Mouse (Mus musculus) thymus, adult 2 months (tissue): ENCODE data around the gene Des. TPM values are rescaled to one million over a fixed set of nuclear protein-coding genes. Genes with fewer than 3 reads are reported as not detected.

Experiments
- DNase-seq: peaks from one replicate; pipeline ENCODE4 v3.0.0; 2021
- H3K27ac ChIP-seq: fragments of 200-500 bp; 2 replicates; pipeline ENCODE4 v1.5.1; 2012; ENCODE audit warnings: low read length, control low read depth; ENCODE audit not compliant: control insufficient read depth, insufficient read depth
- H3K27me3 ChIP-seq: fragments of 200-500 bp; 2 replicates; pipeline ENCODE4 v1.6.1; 2012; ENCODE audit warnings: mild to moderate bottlenecking, low read length, moderate library complexity, mixed read lengths; ENCODE audit not compliant: control insufficient read depth, insufficient read depth
- H3K36me3 ChIP-seq: fragments of 200-500 bp; 2 replicates; pipeline ENCODE4 v1.6.1; 2012; ENCODE audit warnings: mild to moderate bottlenecking, low read length, moderate library complexity; ENCODE audit not compliant: control insufficient read depth, insufficient read depth
- H3K4me1 ChIP-seq: fragments of 200-500 bp; replicated peaks from 2 replicates; pipeline ENCODE4 v1.6.1; 2012; ENCODE audit warnings: low read length; ENCODE audit not compliant: control insufficient read depth, insufficient read depth
- H3K4me3 ChIP-seq: fragments of 200-500 bp; 2 replicates; pipeline ENCODE4 v1.5.1; 2012; ENCODE audit warnings: mild to moderate bottlenecking, low read length, control low read depth, moderate library complexity; ENCODE audit not compliant: control insufficient read depth, insufficient read depth
- CTCF ChIP-seq: fragments of 200-500 bp; IDR thresholded peaks from 2 replicates; pipeline ENCODE4 v1.5.1; 2012; ENCODE audit warnings: mild to moderate bottlenecking, control low read depth, low read length, moderate library complexity, borderline replicate concordance; ENCODE audit not compliant: control insufficient read depth, poor library complexity, insufficient read depth; ENCODE audit errors: extremely low read depth
- POLR2A ChIP-seq: fragments of 200-500 bp; IDR thresholded peaks from 2 replicates; pipeline ENCODE4 v1.6.1; 2012; ENCODE audit warnings: mild to moderate bottlenecking, low read length, control low read depth, moderate library complexity; ENCODE audit not compliant: control insufficient read depth, poor library complexity, insufficient read depth; ENCODE audit errors: extremely low read depth
- WGBS: fragments of 180-500 bp; shearing (Covaris S2); methylation state at CpG from one replicate; pipeline ENCODE4 v1.1.7; 2018; 5-methylcytosine and 5-hydroxymethylcytosine counted together
- polyA plus RNA-seq: library from polyadenylated mRNA; depleted of rRNA; stranded (reverse); fragments of >200 nt; gene quantifications from 2 replicates; pipeline ENCODE4 v1.2.3, GENCODE M21; 2012; rRNA removed

Des gene
- polyA plus RNA-seq: 6.8 and 31.6 TPM in 2 replicates

DNA sequence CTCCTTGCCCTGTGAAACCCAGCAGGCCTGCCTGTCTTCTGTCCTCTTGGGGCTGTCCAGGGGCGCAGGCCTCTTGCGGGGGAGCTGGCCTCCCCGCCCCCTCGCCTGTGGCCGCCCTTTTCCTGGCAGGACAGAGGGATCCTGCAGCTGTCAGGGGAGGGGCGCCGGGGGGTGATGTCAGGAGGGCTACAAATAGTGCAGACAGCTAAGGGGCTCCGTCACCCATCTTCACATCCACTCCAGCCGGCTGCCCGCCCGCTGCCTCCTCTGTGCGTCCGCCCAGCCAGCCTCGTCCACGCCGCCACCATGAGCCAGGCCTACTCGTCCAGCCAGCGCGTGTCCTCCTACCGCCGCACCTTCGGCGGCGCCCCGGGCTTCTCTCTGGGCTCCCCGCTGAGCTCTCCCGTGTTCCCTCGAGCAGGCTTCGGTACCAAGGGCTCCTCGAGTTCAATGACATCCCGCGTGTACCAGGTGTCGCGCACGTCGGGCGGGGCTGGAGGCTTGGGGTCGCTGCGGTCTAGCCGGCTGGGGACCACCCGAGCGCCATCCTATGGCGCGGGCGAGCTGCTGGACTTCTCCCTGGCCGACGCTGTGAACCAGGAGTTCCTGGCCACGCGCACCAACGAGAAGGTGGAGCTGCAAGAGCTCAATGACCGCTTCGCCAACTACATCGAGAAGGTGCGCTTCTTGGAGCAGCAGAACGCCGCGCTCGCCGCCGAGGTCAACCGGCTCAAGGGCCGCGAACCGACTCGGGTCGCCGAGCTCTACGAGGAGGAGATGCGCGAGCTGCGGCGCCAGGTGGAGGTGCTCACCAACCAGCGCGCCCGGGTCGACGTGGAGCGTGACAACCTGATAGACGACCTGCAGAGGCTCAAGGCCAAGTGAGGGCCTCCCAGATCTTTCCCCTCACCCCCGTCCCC is at the start of gene Des:
Gene Des, plus strand, starts transcription at position 218 of the 920 bp plus-strand sequence.
- Histone ChIP-seq H3K4me1 (no peaks in the 10 kb centered on the region), H3K4me3 (no peak within 1 kb of the TSS), H3K36me3 (no peaks in the 10 kb centered on the region), H3K27me3 (peaks cover 7% of the 10 kb centered on the region; the same call in 1 of the 2 replicates), H3K27ac (no peak within 1 kb of the TSS)
- 12% methylated on average over 80 of the region's 80 CpGs for WGBS
- no peak for TF ChIP-seq CTCF
- no peak for TF ChIP-seq POLR2A
- no peak for DNase-seq

DNA sequence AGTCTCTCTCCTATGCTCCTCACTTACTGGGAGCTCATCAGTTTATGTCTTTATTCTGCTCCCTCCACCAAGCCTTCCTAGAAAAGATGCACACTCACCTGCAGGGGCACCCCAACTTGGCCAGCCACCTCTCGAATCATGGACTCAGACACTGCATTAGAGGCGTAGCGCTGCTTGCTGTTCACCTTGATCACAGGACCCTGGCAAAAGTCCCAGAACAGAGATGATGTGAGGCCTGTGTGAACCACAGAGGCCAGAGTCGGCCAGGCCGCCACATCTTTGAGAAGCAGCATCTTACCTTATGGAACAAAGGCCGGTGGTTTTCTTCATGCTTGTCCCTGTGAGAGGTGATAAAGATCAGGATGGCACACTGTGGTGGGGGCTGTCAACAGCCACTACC is 48.4 kb upstream of the Des start:
- 96% methylated on average over 6 of the region's 6 CpGs for WGBS
- peaks cover 7% of the 10 kb centered on the region for H3K4me1 ChIP-seq
- H3K36me3 ChIP-seq: no peaks in the 10 kb centered on the region; the same call in 1 of the 2 replicates

GRCm38 (mm10) chr1:75315011-75315410 is 45.1 kb upstream of the Des start:
- Histone ChIP-seq H3K4me3 (no peak overlapping the region), H3K27me3 (no peaks in the 10 kb centered on the region), H3K36me3 (no peaks in the 10 kb centered on the region; the same call in 1 of the 2 replicates), H3K4me1 (peaks cover 8% of the 10 kb centered on the region), H3K27ac (no peak overlapping the region)
- DNase-seq: no peak
- 98% methylated on average over 6 of the region's 6 CpGs for WGBS
- TF ChIP-seq CTCF (no peak), POLR2A (no peak)

More for the DNA sequence above, 48.4 kb upstream of the Des start:
- DNase-seq: no peak
- no peak overlapping the region for H3K4me3 ChIP-seq
- TF ChIP-seq CTCF: no peak
- no peak for TF ChIP-seq POLR2A
- no peaks in the 10 kb centered on the region for H3K27me3 ChIP-seq
- H3K27ac ChIP-seq: no peak overlapping the region

DNA sequence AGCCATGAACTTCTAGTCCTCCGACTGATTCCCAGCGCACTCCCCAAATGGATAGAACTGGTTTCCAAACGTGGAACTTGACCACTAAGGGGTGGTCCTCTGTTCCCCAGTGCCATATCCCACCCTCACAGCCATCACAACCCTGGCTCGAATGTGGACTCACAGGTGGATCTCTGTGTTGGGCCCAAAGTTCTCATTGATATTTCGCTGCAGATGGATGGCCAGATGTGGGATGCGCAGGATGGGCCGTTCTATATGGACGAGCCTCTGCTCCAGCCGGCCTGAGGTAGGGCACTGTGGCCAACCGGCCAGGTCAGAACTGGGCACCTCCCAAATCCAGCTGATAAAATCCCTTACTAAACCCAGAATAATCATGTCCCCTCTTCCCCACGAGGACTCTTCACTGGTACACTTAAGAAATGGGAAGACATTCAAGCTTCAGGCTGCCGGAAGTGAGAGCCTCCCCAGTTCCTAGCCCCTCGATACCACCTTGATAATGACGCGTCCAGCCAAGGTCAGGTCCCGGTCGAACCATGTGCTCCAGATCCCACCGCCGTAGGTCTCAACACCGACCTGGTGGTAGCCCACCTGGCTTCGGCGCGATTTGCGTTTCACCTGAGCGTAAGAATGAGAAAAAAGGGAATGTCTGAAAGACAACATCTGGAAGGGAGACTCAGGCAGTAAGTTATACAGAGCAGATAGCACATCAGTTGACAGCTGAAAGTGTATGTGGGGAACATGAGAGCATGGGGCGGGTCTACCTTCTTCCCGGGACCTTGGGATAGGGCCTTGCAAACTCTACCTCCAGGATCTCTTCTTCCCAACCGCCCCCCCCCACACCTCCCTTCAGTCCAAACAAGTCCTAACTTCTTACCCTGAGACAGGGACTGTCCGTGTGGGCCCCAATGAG is 44.4 kb upstream of the Des start:
- H3K4me1 ChIP-seq: peaks cover 8% of the 10 kb centered on the region
- no peaks in the 10 kb centered on the region; the same call in 1 of the 2 replicates for H3K36me3 ChIP-seq
- TF ChIP-seq CTCF: no peak
- no peak for TF ChIP-seq POLR2A
- peak overlapping the region; percentile 68 for H3K4me3 ChIP-seq
- no peak overlapping the region for H3K27ac ChIP-seq
- H3K27me3 ChIP-seq: no peaks in the 10 kb centered on the region
- no peak for DNase-seq
- WGBS: 94% methylated on average over 29 of the region's 29 CpGs

DNA sequence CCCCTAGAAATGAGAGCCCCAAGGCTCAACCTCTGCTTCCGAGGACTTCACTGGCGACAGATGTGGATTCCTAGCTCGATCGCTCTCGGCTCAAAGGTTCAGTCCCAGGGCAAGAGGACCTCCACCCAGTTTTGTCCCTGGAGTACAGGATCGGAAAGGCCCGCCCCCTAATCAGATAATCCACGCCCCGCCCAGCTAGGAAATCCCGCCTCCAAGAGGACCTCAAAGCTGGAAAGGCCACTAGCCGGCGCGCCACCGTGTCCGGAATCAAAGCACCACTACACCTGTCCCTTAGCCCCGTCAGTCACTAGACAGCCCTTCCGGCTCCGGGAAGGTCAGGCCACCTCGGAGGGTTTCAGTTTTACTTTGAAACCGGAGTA is 43.3 kb upstream of the Des start:
- Histone ChIP-seq H3K4me3 (peak overlapping the region; percentile 68), H3K27me3 (no peaks in the 10 kb centered on the region), H3K4me1 (peaks cover 8% of the 10 kb centered on the region), H3K27ac (peak overlapping the region; percentile 69), H3K36me3 (no peaks in the 10 kb centered on the region; the same call in 1 of the 2 replicates)
- DNase-seq: no peak
- under 1% methylated on average over 20 of the region's 20 CpGs for WGBS
- peak; percentile 30; the same call in 1 of the 2 replicates for TF ChIP-seq POLR2A
- TF ChIP-seq CTCF: no peak

DNA sequence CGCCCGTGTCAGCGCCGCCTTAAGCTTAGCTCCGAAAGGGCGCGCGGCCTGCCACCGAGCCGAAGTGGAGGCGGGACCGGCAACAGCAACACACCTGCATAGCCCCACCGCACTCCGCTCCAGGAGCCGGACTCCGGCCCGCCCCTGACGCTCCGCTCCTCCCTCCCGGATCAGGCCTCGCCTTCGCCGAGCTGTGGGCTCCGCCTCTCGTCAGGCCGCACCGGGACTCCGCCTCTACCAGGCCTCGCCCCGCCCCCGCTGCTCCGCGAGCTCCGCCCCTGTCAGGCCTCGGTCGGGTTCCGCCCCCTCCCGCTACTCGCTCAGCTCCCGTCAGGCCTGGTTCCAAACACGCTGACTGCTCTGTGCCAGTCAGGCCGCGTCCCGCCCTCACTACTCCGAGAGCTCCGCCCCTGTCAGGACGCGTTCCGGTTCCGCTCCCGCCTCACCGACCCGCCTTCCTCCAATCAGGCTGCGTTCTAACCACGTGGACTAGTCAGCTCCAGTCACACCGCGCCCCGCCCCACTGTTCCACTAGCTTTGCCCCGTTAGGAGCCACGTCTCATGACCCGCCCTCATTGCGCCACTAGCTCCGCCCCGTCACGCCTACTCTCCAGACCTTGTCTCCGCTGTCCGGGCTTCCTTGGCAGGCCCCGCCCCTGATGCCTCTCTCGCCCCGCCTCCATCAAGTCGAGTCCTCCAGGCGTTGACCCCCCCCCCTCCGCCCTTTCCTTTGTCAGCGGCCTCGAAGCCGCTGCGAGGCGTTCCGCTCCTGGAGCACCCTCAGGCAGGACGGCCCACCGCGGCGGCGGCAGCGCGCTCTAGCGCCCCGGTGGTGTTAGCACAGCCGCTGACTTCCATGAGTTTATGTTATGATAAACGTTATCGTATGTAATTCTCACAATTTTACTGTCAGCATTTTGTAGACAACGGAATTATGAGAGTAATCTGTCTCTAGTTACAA is 42.6 kb upstream of the Des start, which contains the start of gene Dnpep:
Gene Dnpep, minus strand, starts transcription at position 750 of the 961 bp plus-strand sequence.
- TF ChIP-seq CTCF (peak; percentile 93), POLR2A (peak; percentile 64; the same call in 1 of the 2 replicates)
- DNase-seq: peak; percentile 100
- no peaks in the 10 kb centered on the region for H3K27me3 ChIP-seq
- H3K27ac ChIP-seq: peak within 1 kb of the TSS; percentile 69
- peak within 1 kb of the TSS; percentile 68 for H3K4me3 ChIP-seq
- H3K4me1 ChIP-seq: peaks cover 8% of the 10 kb centered on the region
- under 1% methylated on average over 91 of the region's 92 CpGs for WGBS
- H3K36me3 ChIP-seq: no peaks in the 10 kb centered on the region
